Mouse (Mus musculus) lung, postnatal 10 days (tissue): ENCODE data around the gene Tanc1.

Source experiments
- DNase-seq: peaks from one replicate; pipeline ENCODE4 v3.0.0; 2021

Tanc1 gene

GRCm38 (mm10) chr2:59653306-59654165, 41.7 kb downstream of the Tanc1 start:
- DNase-seq = no peak

GRCm38 (mm10) chr2:59655471-59655870, 43.6 kb downstream of the Tanc1 start:
- no peak for DNase-seq

GRCm38 (mm10) chr2:59656680-59657079, 44.8 kb downstream of the Tanc1 start:
- DNase-seq = no peak

GRCm38 (mm10) chr2:59659686-59660085, 47.8 kb downstream of the Tanc1 start:
- DNase-seq = no peak

GRCm38 (mm10) chr2:59660891-59661805, 49.3 kb downstream of the Tanc1 start:
- DNase-seq = no peak

GRCm38 (mm10) chr2:59664803-59665567, 53.1 kb downstream of the Tanc1 start:
- no peak for DNase-seq

- no peak for DNase-seq
Observed at GRCm38 (mm10) chr2:59666533-59666932, 54.7 kb downstream of the Tanc1 start.

GRCm38 (mm10) chr2:59670087-59671060, 58.5 kb downstream of the Tanc1 start:
- peak; percentile 90 for DNase-seq

- DNase-seq = no peak
Observed at GRCm38 (mm10) chr2:59671671-59672070, 59.8 kb downstream of the Tanc1 start.

GRCm38 (mm10) chr2:59672086-59672485, 60.2 kb downstream of the Tanc1 start:
- no peak for DNase-seq

GRCm38 (mm10) chr2:59672686-59673085, 60.8 kb downstream of the Tanc1 start:
- no peak for DNase-seq

GRCm38 (mm10) chr2:59673351-59673750, 61.5 kb downstream of the Tanc1 start:
- DNase-seq = no peak

GRCm38 (mm10) chr2:59673877-59674276, 62.0 kb downstream of the Tanc1 start:
- DNase-seq = no peak

- no peak for DNase-seq
Observed at GRCm38 (mm10) chr2:59675270-59675995, 63.6 kb downstream of the Tanc1 start.

- no peak for DNase-seq
Observed at GRCm38 (mm10) chr2:59676041-59676440, 64.2 kb downstream of the Tanc1 start.

GRCm38 (mm10) chr2:59676442-59676841, 64.6 kb downstream of the Tanc1 start:
- no peak for DNase-seq

- peak; percentile 49 for DNase-seq
Observed at GRCm38 (mm10) chr2:59679424-59680020, 67.7 kb downstream of the Tanc1 start.

- no peak for DNase-seq
Observed at GRCm38 (mm10) chr2:59680736-59681135, 68.9 kb downstream of the Tanc1 start.

GRCm38 (mm10) chr2:59681181-59681580, 69.3 kb downstream of the Tanc1 start:
- DNase-seq = no peak

GRCm38 (mm10) chr2:59684864-59685605, 73.2 kb downstream of the Tanc1 start:
- DNase-seq = no peak
